Mouse (Mus musculus) heart, embryonic 13.5 days (tissue): ENCODE data around the gene Shc4. TPM values are rescaled to one million over a fixed set of nuclear protein-coding genes. Genes with fewer than 3 reads are reported as not detected.

Experiments used
- ATAC-seq: fragments of 200-750 bp; cut with Nextera tagmentation; 2 replicates; pipeline ENCODE4 v1.8.0; 2017; ENCODE audit warnings: moderate TSS enrichment; ENCODE audit not compliant: insufficient number of reproducible peaks, low FRiP score, low TSS enrichment; ENCODE audit errors: extremely low read depth
- H3K27ac ChIP-seq: fragments of 300-500 bp; sonication (generic); replicated peaks from 2 replicates; pipeline ENCODE4 v1.5.1; 2015; ENCODE audit warnings: moderate library complexity, mild to moderate bottlenecking, inconsistent platforms
- H3K27me3 ChIP-seq: fragments of 300-500 bp; sonication (generic); replicated peaks from 2 replicates; pipeline ENCODE4 v1.6.1; 2015; ENCODE audit warnings: mild to moderate bottlenecking, inconsistent platforms
- H3K36me3 ChIP-seq: fragments of 300-500 bp; sonication (generic); 2 replicates; pipeline ENCODE4 v1.6.1; 2015; ENCODE audit warnings: mild to moderate bottlenecking, inconsistent platforms
- H3K4me1 ChIP-seq: fragments of 300-500 bp; sonication (generic); 2 replicates; pipeline ENCODE4 v1.6.1; 2015; ENCODE audit warnings: inconsistent platforms
- H3K4me2 ChIP-seq: fragments of 300-500 bp; sonication (generic); 2 replicates; pipeline ENCODE4 v1.6.1; 2015; ENCODE audit warnings: inconsistent platforms, mild to moderate bottlenecking, moderate library complexity
- H3K4me3 ChIP-seq: fragments of 300-500 bp; sonication (generic); 2 replicates; pipeline ENCODE4 v1.5.1; 2015; ENCODE audit warnings: moderate library complexity, mild to moderate bottlenecking, inconsistent platforms
- H3K9ac ChIP-seq: fragments of 300-500 bp; sonication (generic); 2 replicates; pipeline ENCODE4 v1.6.1; 2015; ENCODE audit warnings: inconsistent platforms, mild to moderate bottlenecking, moderate library complexity
- H3K9me3 ChIP-seq: fragments of 300-500 bp; sonication (generic); 2 replicates; pipeline ENCODE4 v1.6.1; 2016; ENCODE audit warnings: inconsistent platforms
- WGBS: fragments of 180-500 bp; shearing (Covaris S2); methylation state at CpG from one replicate; pipeline ENCODE4 v1.1.7; 2015; ENCODE audit warnings: mixed read lengths; 5-methylcytosine and 5-hydroxymethylcytosine counted together
- polyA plus RNA-seq: library from polyadenylated mRNA; unstranded; fragments of >200 nt; fragmentation: Nextera tagmentation; extraction: Ambion mirVana; gene quantifications from 2 replicates; pipeline ENCODE4 v1.2.1, GENCODE M21; 2015

The Shc4 gene
- polyA plus RNA-seq, 1 experiment from 2014 or later, result 0.64 TPM

DNA sequence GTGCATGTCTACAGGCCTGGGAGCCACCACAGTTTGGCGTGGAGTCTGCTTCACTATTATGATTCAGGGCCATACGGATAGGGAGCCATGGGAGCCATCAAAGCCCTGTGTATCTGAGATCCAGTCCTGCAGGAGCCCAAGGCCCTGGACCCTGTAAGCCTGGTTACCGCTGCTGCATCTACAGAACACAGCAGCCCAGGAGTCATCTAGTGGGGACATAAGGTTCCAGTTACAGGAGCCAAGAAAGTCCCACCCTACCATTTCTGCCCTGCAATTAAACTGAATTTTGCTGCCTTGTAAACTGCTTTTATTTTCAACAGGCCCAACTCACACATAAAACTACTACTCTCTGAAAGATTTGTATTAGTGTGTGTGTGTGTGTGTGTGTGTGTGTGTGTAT, 121.0 kb downstream of the Shc4 start:
- H3K9ac ChIP-seq, result no peak overlapping the region
- no peak overlapping the region for H3K27ac ChIP-seq
- H3K27me3 ChIP-seq, result no peaks in the 10 kb centered on the region
- no peak overlapping the region for H3K4me2 ChIP-seq
- no peak overlapping the region for H3K4me3 ChIP-seq
- peaks cover 87% of the 10 kb centered on the region for H3K36me3 ChIP-seq
- H3K4me1 ChIP-seq, result 0 out of 2 replicates have a peak, but pooled peaks cover 3% of the 10 kb centered on the region
- H3K9me3 ChIP-seq, result no peaks in the 10 kb centered on the region
- ATAC-seq, result no peak
- WGBS, result 92% methylated on average over 3 of the region's 3 CpGs

DNA sequence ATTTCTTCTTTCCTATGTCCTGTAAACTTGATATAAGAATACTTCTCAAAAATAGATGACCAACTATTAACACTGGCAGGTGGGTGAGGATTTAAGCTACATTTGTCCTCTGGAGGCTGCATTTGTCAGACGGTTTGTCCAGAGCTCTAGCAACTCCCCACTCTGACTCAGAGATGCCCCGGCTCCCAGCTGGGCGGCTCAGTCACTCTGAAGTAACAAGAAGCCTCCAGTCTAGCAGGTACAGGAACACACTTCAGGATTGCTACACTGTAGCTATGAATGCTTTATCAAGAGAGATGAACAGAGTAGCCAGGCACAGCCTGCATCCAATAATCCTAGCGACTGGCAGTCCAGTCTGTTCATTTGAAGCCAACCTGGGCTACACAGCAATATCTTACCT, 125.0 kb downstream of the Shc4 start:
- peaks cover 87% of the 10 kb centered on the region for H3K36me3 ChIP-seq
- ATAC-seq, result no peak
- 75% methylated on average over 4 of the region's 4 CpGs for WGBS
- H3K27me3 ChIP-seq, result no peaks in the 10 kb centered on the region
- no peak overlapping the region for H3K4me2 ChIP-seq
- no peak overlapping the region for H3K9ac ChIP-seq
- H3K27ac ChIP-seq, result no peak overlapping the region
- no peak overlapping the region for H3K4me3 ChIP-seq
- 0 out of 2 replicates have a peak, but pooled peaks cover 3% of the 10 kb centered on the region for H3K4me1 ChIP-seq
- H3K9me3 ChIP-seq, result no peaks in the 10 kb centered on the region

DNA sequence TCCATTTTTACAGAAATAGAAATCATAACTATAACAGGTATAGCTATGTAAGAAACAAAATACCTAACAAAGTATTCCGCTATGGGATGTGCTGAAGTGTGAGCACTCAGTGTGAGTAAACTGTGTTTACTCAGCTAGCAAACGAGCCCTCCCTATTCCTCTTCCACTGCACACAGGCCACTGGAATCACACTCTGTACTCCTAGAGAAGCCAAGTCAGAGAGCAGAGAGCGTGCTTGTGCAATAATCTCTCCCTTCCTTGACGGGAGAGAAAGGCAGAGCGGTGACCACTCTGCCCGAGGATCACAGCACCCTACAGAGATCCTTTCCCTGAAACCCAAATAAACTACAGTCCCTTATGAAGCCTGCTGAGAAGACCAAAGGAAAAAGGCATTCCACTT, 125.7 kb downstream of the Shc4 start:
- Histone ChIP-seq H3K27ac (no peak overlapping the region), H3K9ac (no peak overlapping the region), H3K36me3 (peaks cover 89% of the 10 kb centered on the region), H3K4me3 (no peak overlapping the region), H3K9me3 (no peaks in the 10 kb centered on the region), H3K4me1 (0 out of 2 replicates have a peak, but pooled peaks cover 3% of the 10 kb centered on the region), H3K4me2 (no peak overlapping the region), H3K27me3 (no peaks in the 10 kb centered on the region)
- WGBS, result 67% methylated on average over 6 of the region's 6 CpGs
- no peak for ATAC-seq

GRCm38 (mm10) chr2:125594786-125595185, 129.2 kb downstream of the Shc4 start:
- peaks cover 80% of the 10 kb centered on the region for H3K36me3 ChIP-seq
- no peak overlapping the region for H3K9ac ChIP-seq
- ATAC-seq, result no peak
- H3K4me3 ChIP-seq, result no peak overlapping the region
- H3K27ac ChIP-seq, result no peak overlapping the region
- no peaks in the 10 kb centered on the region for H3K27me3 ChIP-seq
- H3K4me1 ChIP-seq, result no peaks in the 10 kb centered on the region
- no peaks in the 10 kb centered on the region for H3K9me3 ChIP-seq
- 90% methylated on average over 12 of the region's 12 CpGs for whole genome bisulfite sequencing
- H3K4me2 ChIP-seq, result no peak overlapping the region

- 74% methylated on average over 6 of the region's 6 CpGs for WGBS
Observed at GRCm38 (mm10) chr2:125594072-125594471, 129.9 kb downstream of the Shc4 start.

DNA sequence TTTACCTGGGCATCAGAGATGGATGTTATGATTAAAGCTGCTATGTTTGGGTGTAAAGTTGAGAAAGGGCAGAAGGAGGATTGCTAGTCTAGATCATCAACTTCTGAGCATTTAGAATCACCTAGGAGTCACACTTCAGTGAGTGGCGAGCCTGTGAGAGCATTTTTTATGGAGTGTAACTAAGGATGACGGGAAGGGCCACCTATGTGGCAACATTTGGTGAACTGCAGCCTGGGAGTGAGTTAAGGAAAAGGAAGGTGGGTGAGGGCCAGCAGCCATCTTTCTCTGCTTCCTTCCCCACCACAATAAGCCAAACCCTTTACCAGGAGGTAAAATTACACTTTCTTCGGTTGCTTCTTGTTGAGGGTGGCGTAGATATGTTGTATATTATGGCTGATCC, 132.1 kb downstream of the Shc4 start:
- Histone ChIP-seq H3K4me2 (no peak overlapping the region), H3K36me3 (peaks cover 84% of the 10 kb centered on the region), H3K4me3 (no peak overlapping the region), H3K4me1 (no peaks in the 10 kb centered on the region), H3K27me3 (no peaks in the 10 kb centered on the region), H3K27ac (no peak overlapping the region), H3K9me3 (no peaks in the 10 kb centered on the region), H3K9ac (no peak overlapping the region)
- 91% methylated on average over 4 of the region's 4 CpGs for WGBS
- no peak for ATAC-seq

More at GRCm38 (mm10) chr2:125594072-125594471, 129.9 kb downstream of the Shc4 start:
- no peak overlapping the region for H3K4me3 ChIP-seq
- no peak overlapping the region for H3K9ac ChIP-seq
- peaks cover 81% of the 10 kb centered on the region for H3K36me3 ChIP-seq
- no peaks in the 10 kb centered on the region for H3K27me3 ChIP-seq
- no peak overlapping the region for H3K27ac ChIP-seq
- H3K4me2 ChIP-seq, result no peak overlapping the region
- no peaks in the 10 kb centered on the region for H3K4me1 ChIP-seq
- ATAC-seq, result no peak
- no peaks in the 10 kb centered on the region for H3K9me3 ChIP-seq

DNA sequence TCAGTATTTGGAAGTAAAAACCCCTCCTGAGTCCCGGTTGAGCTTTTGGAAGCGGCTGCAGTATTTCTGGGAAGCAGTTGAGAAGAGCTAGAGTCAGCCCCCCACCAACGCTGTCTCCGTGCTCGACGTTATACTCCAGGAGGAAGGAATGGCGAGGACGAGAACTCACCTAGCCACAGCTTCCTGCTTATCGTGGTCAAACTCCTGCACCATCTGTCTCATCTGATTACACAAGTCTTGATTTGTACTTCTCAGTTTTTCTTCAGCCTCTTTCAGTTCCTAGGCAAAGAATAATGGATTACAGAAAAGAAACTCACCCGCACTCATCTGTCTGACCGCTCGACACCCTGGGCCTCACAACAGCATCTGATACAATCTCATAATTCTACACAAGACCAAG, 134.7 kb downstream of the Shc4 start:
- 87% methylated on average over 12 of the region's 12 CpGs for WGBS
- Histone ChIP-seq H3K27ac (no peak overlapping the region), H3K27me3 (no peaks in the 10 kb centered on the region), H3K9ac (no peak overlapping the region), H3K4me2 (no peak overlapping the region), H3K9me3 (no peaks in the 10 kb centered on the region), H3K4me3 (no peak overlapping the region), H3K4me1 (no peaks in the 10 kb centered on the region), H3K36me3 (peaks cover 85% of the 10 kb centered on the region)
- no peak for ATAC-seq

- Histone ChIP-seq H3K4me3 (no peak overlapping the region), H3K27ac (no peak overlapping the region), H3K4me1 (peaks cover 7% of the 10 kb centered on the region; the same call in 1 of the 2 replicates), H3K9ac (no peak overlapping the region), H3K4me2 (no peak overlapping the region), H3K27me3 (no peaks in the 10 kb centered on the region), H3K9me3 (no peaks in the 10 kb centered on the region), H3K36me3 (peaks cover 81% of the 10 kb centered on the region)
- WGBS, result 36% methylated on average over 5 of the region's 5 CpGs
- ATAC-seq, result no peak
Observed at GRCm38 (mm10) chr2:125581081-125581480, 142.9 kb downstream of the Shc4 start.

DNA sequence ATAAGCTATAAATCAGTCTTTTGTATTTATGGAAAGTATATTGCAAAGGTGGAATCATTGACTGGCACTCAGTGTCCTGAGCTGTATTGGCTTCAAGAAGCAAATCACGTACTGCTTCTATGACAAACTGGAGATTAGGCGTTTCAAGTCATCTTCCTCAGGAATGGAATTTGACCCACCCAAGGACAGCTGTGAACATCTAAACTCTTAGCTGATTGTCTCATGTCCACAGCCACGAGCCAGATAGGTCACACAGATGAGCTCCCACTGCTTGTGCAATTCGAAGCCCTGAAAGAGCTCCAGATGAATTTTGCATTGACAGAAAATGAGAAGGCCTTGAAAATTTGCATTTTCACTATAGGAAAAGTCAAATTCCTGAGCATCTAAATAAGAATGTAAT, 146.3 kb downstream of the Shc4 start:
- no peak overlapping the region for H3K27ac ChIP-seq
- H3K36me3 ChIP-seq, result peaks cover 83% of the 10 kb centered on the region
- H3K9ac ChIP-seq, result no peak overlapping the region
- 58% methylated on average over 4 of the region's 4 CpGs for WGBS
- no peak overlapping the region for H3K4me3 ChIP-seq
- 0 out of 2 replicates have a peak, but pooled peaks cover 6% of the 10 kb centered on the region for H3K9me3 ChIP-seq
- no peak overlapping the region for H3K4me2 ChIP-seq
- H3K4me1 ChIP-seq, result peaks cover 7% of the 10 kb centered on the region
- no peak for ATAC-seq
- H3K27me3 ChIP-seq, result no peaks in the 10 kb centered on the region

Other genes starting within 250 kb of the Shc4 start
- gene Gm9913, start 219.1 kb downstream of the Shc4 start, polyA plus RNA-seq, result 0.17 and 0.32 TPM in 2 replicates
- 16.8 and 19.3 TPM in 2 replicates for gene Fbn1, start 216.2 kb downstream of the Shc4 start, polyA plus RNA-seq
- gene Cep152, start 99.0 kb downstream of the Shc4 start, polyA plus RNA-seq, result 3.2 and 3.8 TPM in 2 replicates
- gene Eid1, start 51.1 kb downstream of the Shc4 start, polyA plus RNA-seq, result 144 and 149 TPM in 2 replicates
- gene Secisbp2l, start 58.7 kb upstream of the Shc4 start, polyA plus RNA-seq, result 11.1 and 11.2 TPM in 2 replicates
- gene Galk2, start 135.0 kb upstream of the Shc4 start, polyA plus RNA-seq, result 33.7 and 34.6 TPM in 2 replicates
- gene Cops2, start 135.0 kb upstream of the Shc4 start, polyA plus RNA-seq, result 58.5 and 62.9 TPM in 2 replicates